Mouse (Mus musculus): Measurements from ENCODE around the gene Slc17a8.

DNA sequence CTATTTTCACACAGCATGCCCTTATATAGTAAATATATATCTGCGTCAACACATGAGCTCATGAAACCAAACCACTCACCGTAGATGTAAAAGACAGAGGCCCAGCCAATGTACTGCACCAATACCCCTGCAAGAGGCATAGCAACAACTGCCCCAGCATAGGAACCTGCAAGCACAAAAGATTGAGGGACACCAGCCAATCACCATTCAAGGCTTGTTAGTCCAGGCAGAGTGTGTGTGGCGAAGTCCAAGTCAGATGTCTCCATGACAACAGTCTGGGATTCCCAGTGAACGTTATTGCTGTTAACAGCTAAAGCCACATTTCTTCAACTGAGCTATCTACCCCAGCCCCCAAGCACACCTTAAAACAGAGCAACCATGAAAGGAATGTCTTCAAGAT is 28.3 kb downstream of the Slc17a8 start:
- TF ChIP-seq CTCF (IDR thresholded peaks at IDR 0.05; ENCODE audit: extremely low read depth, insufficient read depth, insufficient read length, insufficient replicate concordance) = no peak
- no peak for TF ChIP-seq POLR2A (IDR thresholded peaks at IDR 0.05; ENCODE audit: low read depth, low read length)

Data from spleen, adult 2 months (tissue).